Mouse (Mus musculus) layer of hippocampus, postnatal 36 days (tissue): ENCODE data around the gene Luc7l2. TPM values are rescaled to one million over a fixed set of nuclear protein-coding genes. Genes with fewer than 3 reads are reported as not detected.

Experiments used
- DNase-seq, 2 experiments: peaks; one replicate each; pipeline ENCODE4 v3.0.0; 2022
- total RNA-seq, 2 experiments: library from RNA; stranded (reverse); gene quantifications; 2 replicates each; pipeline ENCODE4 v1.2.3; 2021

Gene Luc7l2
- total RNA-seq, 2 experiments from 2014 or later, result 177 to 202 TPM

GRCm38 (mm10) chr6:38576096-38576495, 25.0 kb downstream of the Luc7l2 start:
- no peak for DNase-seq

- no peak for DNase-seq
Measured at GRCm38 (mm10) chr6:38580112-38580857, 29.2 kb downstream of the Luc7l2 start.

- no peak for DNase-seq
Measured at GRCm38 (mm10) chr6:38581711-38582110, 30.6 kb downstream of the Luc7l2 start.

GRCm38 (mm10) chr6:38597481-38597880, 46.3 kb downstream of the Luc7l2 start:
- DNase-seq, result no peak

GRCm38 (mm10) chr6:38609892-38610291, 58.8 kb downstream of the Luc7l2 start:
- DNase-seq, result no peak

- no peak for DNase-seq
Measured at GRCm38 (mm10) chr6:38622406-38622805, 71.3 kb downstream of the Luc7l2 start.

GRCm38 (mm10) chr6:38623457-38623856, 72.3 kb downstream of the Luc7l2 start:
- no peak for DNase-seq

GRCm38 (mm10) chr6:38624439-38624838, 73.3 kb downstream of the Luc7l2 start:
- no peak for DNase-seq

- no peak for DNase-seq
Measured at GRCm38 (mm10) chr6:38626086-38626485, 75.0 kb downstream of the Luc7l2 start.

- no peak for DNase-seq
Measured at GRCm38 (mm10) chr6:38627081-38627480, 75.9 kb downstream of the Luc7l2 start.

- DNase-seq, result no peak
Measured at GRCm38 (mm10) chr6:38627486-38627885, 76.4 kb downstream of the Luc7l2 start.

- no peak for DNase-seq
Measured at GRCm38 (mm10) chr6:38629556-38629955, 78.4 kb downstream of the Luc7l2 start.

GRCm38 (mm10) chr6:38632826-38633225, 81.7 kb downstream of the Luc7l2 start:
- DNase-seq, result no peak

GRCm38 (mm10) chr6:38634461-38634860, 83.3 kb downstream of the Luc7l2 start:
- DNase-seq, result no peak

- DNase-seq, result no peak
Measured at GRCm38 (mm10) chr6:38635941-38636851, 85.1 kb downstream of the Luc7l2 start.

GRCm38 (mm10) chr6:38636852-38637618, 85.9 kb downstream of the Luc7l2 start, which contains the start of gene Klrg2:
Gene Klrg2, minus strand, starts transcription at chr6:38637242.
- peak in 1 of 2 experiments; percentile 22 for DNase-seq

- DNase-seq, result no peak
Measured at GRCm38 (mm10) chr6:38640401-38640800, 89.3 kb downstream of the Luc7l2 start.

GRCm38 (mm10) chr6:38641228-38641627, 90.1 kb downstream of the Luc7l2 start:
- DNase-seq, result no peak

GRCm38 (mm10) chr6:38641645-38642044, 90.5 kb downstream of the Luc7l2 start:
- no peak for DNase-seq

GRCm38 (mm10) chr6:38642593-38642992, 91.5 kb downstream of the Luc7l2 start:
- no peak for DNase-seq

- no peak for DNase-seq
Measured at GRCm38 (mm10) chr6:38643039-38643438, 91.9 kb downstream of the Luc7l2 start.

GRCm38 (mm10) chr6:38649545-38649944, 98.4 kb downstream of the Luc7l2 start:
- DNase-seq, result no peak
